Mouse (Mus musculus) forebrain, embryonic 12.5 days (tissue): ENCODE measurements around the gene Gm11127. TPM values are rescaled to one million over a fixed set of nuclear protein-coding genes. Genes with fewer than 3 reads are reported as not detected.

Experiments used
- ATAC-seq: fragments of 200-750 bp; cut with Nextera tagmentation; 2 replicates; pipeline ENCODE4 v1.8.0; 2017; ENCODE audit warnings: moderate TSS enrichment; ENCODE audit not compliant: low FRiP score
- H3K27ac ChIP-seq: fragments of 300-500 bp; sonication (generic); 2 replicates; pipeline ENCODE4 v1.5.1; 2016; ENCODE audit warnings: mild to moderate bottlenecking
- H3K27me3 ChIP-seq: fragments of 300-500 bp; sonication (generic); 2 replicates; pipeline ENCODE4 v1.6.1; 2016; ENCODE audit warnings: mild to moderate bottlenecking
- H3K36me3 ChIP-seq: fragments of 300-500 bp; sonication (generic); replicated peaks from 2 replicates; pipeline ENCODE4 v1.6.1; 2016; ENCODE audit warnings: mild to moderate bottlenecking
- H3K4me1 ChIP-seq: fragments of 300-500 bp; sonication (generic); 2 replicates; pipeline ENCODE4 v1.6.1; 2016
- H3K4me2 ChIP-seq: fragments of 300-500 bp; sonication (generic); 2 replicates; pipeline ENCODE4 v1.6.1; 2016; ENCODE audit warnings: mild to moderate bottlenecking, moderate library complexity
- H3K4me3 ChIP-seq: fragments of 300-500 bp; sonication (generic); replicated peaks from 2 replicates; pipeline ENCODE4 v1.5.1; 2016; ENCODE audit warnings: mild to moderate bottlenecking
- H3K9ac ChIP-seq: fragments of 300-500 bp; sonication (generic); 2 replicates; pipeline ENCODE4 v1.6.1; 2016; ENCODE audit warnings: mild to moderate bottlenecking
- H3K9me3 ChIP-seq: fragments of 300-500 bp; sonication (generic); 2 replicates; pipeline ENCODE4 v1.6.1; 2016
- WGBS: fragments of 180-500 bp; shearing (Covaris S2); methylation state at CpG from one replicate; pipeline ENCODE4 v1.1.7; 2016; 5-methylcytosine and 5-hydroxymethylcytosine counted together
- polyA plus RNA-seq: library from polyadenylated mRNA; unstranded; fragments of >200 nt; fragmentation: Nextera tagmentation; extraction: Ambion mirVana; gene quantifications from 2 replicates; pipeline ENCODE4 v1.2.1, GENCODE M21; 2016

The Gm11127 gene
- polyA plus RNA-seq, 1 experiment from 2014 or later, result not detected

- H3K4me2 ChIP-seq, result no peak overlapping the region
- WGBS, result 73% methylated on average over 2 of the region's 2 CpGs
- no peak overlapping the region for H3K27ac ChIP-seq
- no peaks in the 10 kb centered on the region for H3K9me3 ChIP-seq
- ATAC-seq, result no peak
- no peaks in the 10 kb centered on the region for H3K27me3 ChIP-seq
- no peak overlapping the region for H3K4me3 ChIP-seq
- H3K9ac ChIP-seq, result no peak overlapping the region
- H3K36me3 ChIP-seq, result peaks cover 14% of the 10 kb centered on the region
- H3K4me1 ChIP-seq, result 0 out of 2 replicates have a peak, but pooled peaks cover 6% of the 10 kb centered on the region
Measured at GRCm38 (mm10) chr17:36018979-36019378, 39.2 kb downstream of the Gm11127 start.

- H3K27me3 ChIP-seq, result no peaks in the 10 kb centered on the region
- 91% methylated on average over 5 of the region's 5 CpGs for WGBS
- no peak overlapping the region for H3K4me3 ChIP-seq
- H3K27ac ChIP-seq, result no peak overlapping the region
- no peak overlapping the region for H3K4me2 ChIP-seq
- no peak overlapping the region for H3K9ac ChIP-seq
- 0 out of 2 replicates have a peak, but pooled peaks cover 6% of the 10 kb centered on the region for H3K4me1 ChIP-seq
- no peaks in the 10 kb centered on the region for H3K9me3 ChIP-seq
- H3K36me3 ChIP-seq, result peaks cover 14% of the 10 kb centered on the region
- ATAC-seq, result no peak
Measured at GRCm38 (mm10) chr17:36017046-36017445, 41.1 kb downstream of the Gm11127 start.

- Histone ChIP-seq H3K4me3 (no peak overlapping the region), H3K27ac (no peak overlapping the region), H3K9ac (no peak overlapping the region), H3K9me3 (no peaks in the 10 kb centered on the region), H3K4me1 (no peaks in the 10 kb centered on the region), H3K27me3 (no peaks in the 10 kb centered on the region), H3K36me3 (peaks cover 14% of the 10 kb centered on the region), H3K4me2 (no peak overlapping the region)
- WGBS, result 96% methylated on average over 5 of the region's 5 CpGs
- ATAC-seq, result no peak
Measured at GRCm38 (mm10) chr17:36014977-36015376, 43.2 kb downstream of the Gm11127 start.

Other genes with a start within 250 kb of the Gm11127 start
- 4.9 and 5.3 TPM in 2 replicates for gene Ier3, start 236.7 kb downstream of the Gm11127 start, polyA plus RNA-seq
- 53.7 and 56.0 TPM in 2 replicates for gene Flot1, start 235.1 kb downstream of the Gm11127 start, polyA plus RNA-seq
- gene Tubb5, start 220.1 kb downstream of the Gm11127 start, polyA plus RNA-seq, result 1,541 and 1,619 TPM in 2 replicates
- gene Mdc1, start 216.9 kb downstream of the Gm11127 start, polyA plus RNA-seq, result 22.3 and 26.1 TPM in 2 replicates
- 56.2 and 60.5 TPM in 2 replicates for gene Nrm, start 197.1 kb downstream of the Gm11127 start, polyA plus RNA-seq
- 23.7 and 24.3 TPM in 2 replicates for gene Ppp1r18, start 192.8 kb downstream of the Gm11127 start, polyA plus RNA-seq
- 48.0 and 54.8 TPM in 2 replicates for gene Dhx16, start 178.6 kb downstream of the Gm11127 start, polyA plus RNA-seq
- gene 2310061I04Rik, start 160.9 kb downstream of the Gm11127 start, polyA plus RNA-seq, result 26.7 and 29.4 TPM in 2 replicates
- gene Atat1, start 148.3 kb downstream of the Gm11127 start, polyA plus RNA-seq, result 277 and 280 TPM in 2 replicates
- gene Mrps18b, start 142.0 kb downstream of the Gm11127 start, polyA plus RNA-seq, result 56.2 and 56.6 TPM in 2 replicates
- 65.4 and 70.4 TPM in 2 replicates for gene Ppp1r10, start 141.9 kb downstream of the Gm11127 start, polyA plus RNA-seq
- gene Abcf1, start 88.6 kb downstream of the Gm11127 start, polyA plus RNA-seq, result 117 and 118 TPM in 2 replicates
- gene Gnl1, start 78.5 kb downstream of the Gm11127 start, polyA plus RNA-seq, result 57.9 and 58.4 TPM in 2 replicates
- gene Prr3, start 78.1 kb downstream of the Gm11127 start, polyA plus RNA-seq, result 52.1 and 56.8 TPM in 2 replicates
- 4.6 and 5.3 TPM in 2 replicates for gene H2-T24, start 37.8 kb downstream of the Gm11127 start, polyA plus RNA-seq
- gene H2-T23, start 25.5 kb downstream of the Gm11127 start, polyA plus RNA-seq, result 4.8 and 5.5 TPM in 2 replicates
- gene H2-T22, start 15.6 kb downstream of the Gm11127 start, polyA plus RNA-seq, result 5.2 and 5.4 TPM in 2 replicates
- not detected in 2 replicates for gene Gm6034, start 15.4 kb downstream of the Gm11127 start, polyA plus RNA-seq
- not detected in 2 replicates for gene Gm19684, start 63.3 kb upstream of the Gm11127 start, polyA plus RNA-seq
- not detected in 2 replicates for gene Gm7030, start 71.1 kb upstream of the Gm11127 start, polyA plus RNA-seq
- not detected in 2 replicates for gene Gm8909, start 110.2 kb upstream of the Gm11127 start, polyA plus RNA-seq
- gene H2-T3, start 131.9 kb upstream of the Gm11127 start, polyA plus RNA-seq, result not detected in 2 replicates
- 75.8 and 84.7 TPM in 2 replicates for gene Rpp21, start 199.7 kb upstream of the Gm11127 start, polyA plus RNA-seq
- 22.2 and 23.3 TPM in 2 replicates for gene Trim39, start 213.9 kb upstream of the Gm11127 start, polyA plus RNA-seq
- 0.18 TPM in 1 of 2 replicates, not detected in the other for gene H2-M10.2, start 228.1 kb upstream of the Gm11127 start, polyA plus RNA-seq